Mouse (Mus musculus) E14TG2a.4 (cell line): Measurements from ENCODE around the gene Havcr2.
"Not testable (repeated sequence)": the region's sequence is repeated elsewhere in the genome, so short reads cannot be mapped to it uniquely, and the experiment has no call there.

Experiments used
- H3K27me3 ChIP-seq: 2 replicates; pipeline ENCODE4 v1.6.1; 2014; ENCODE audit warnings: low read length, control low read depth; ENCODE audit not compliant: insufficient read depth
- H3K36me3 ChIP-seq: 2 replicates; pipeline ENCODE4 v1.6.1; 2014; ENCODE audit warnings: low read length, control low read depth; ENCODE audit not compliant: insufficient read depth
- H3K4me1 ChIP-seq: replicated peaks from 2 replicates; pipeline ENCODE4 v1.6.1; 2014; ENCODE audit warnings: low read depth, low read length, control low read depth
- H3K4me3 ChIP-seq: replicated peaks from 2 replicates; pipeline ENCODE4 v1.5.1; 2014; ENCODE audit warnings: mild to moderate bottlenecking, low read length
- H3K9me3 ChIP-seq: 2 replicates; pipeline ENCODE4 v1.6.1; 2014; ENCODE audit warnings: low read length, control low read depth
- CTCF ChIP-seq: conservative IDR thresholded peaks from 2 replicates; pipeline ENCODE4 v1.5.1; 2014; ENCODE audit warnings: low read length
- NANOG ChIP-seq: IDR thresholded peaks from 2 replicates; pipeline ENCODE4 v1.6.1; 2014; ENCODE audit warnings: borderline replicate concordance, low read length, mixed read lengths
- POU5F1 ChIP-seq: IDR thresholded peaks from 2 replicates; pipeline ENCODE4 v1.6.1; 2014; ENCODE audit warnings: low read length, borderline replicate concordance

Gene Havcr2

GRCm38 (mm10) chr11:46454453-46455045 lies at the start of gene Havcr2:
TSS of gene Havcr2 (plus strand) at chr11:46454935.
- H3K36me3 ChIP-seq, result no peaks in the 10 kb centered on the region
- H3K4me1 ChIP-seq, result no peaks in the 10 kb centered on the region
- no peaks in the 10 kb centered on the region for H3K9me3 ChIP-seq
- H3K4me3 ChIP-seq, result no peak within 1 kb of the TSS
- no peaks in the 10 kb centered on the region for H3K27me3 ChIP-seq
- TF ChIP-seq CTCF (no peak), NANOG (no peak), POU5F1 (no peak)

- TF ChIP-seq CTCF, result no peak
- no peak for TF ChIP-seq POU5F1
- TF ChIP-seq NANOG, result no peak
- 0 out of 2 replicates have a peak, but pooled peaks cover 2% of the 10 kb centered on the region for H3K27me3 ChIP-seq
- no peaks in the 10 kb centered on the region for H3K36me3 ChIP-seq
- H3K9me3 ChIP-seq, result no peaks in the 10 kb centered on the region
- peaks cover 3% of the 10 kb centered on the region for H3K4me1 ChIP-seq
- H3K4me3 ChIP-seq, result no peak overlapping the region
Measured at GRCm38 (mm10) chr11:46404986-46405385, 49.7 kb upstream of the Havcr2 start.

- peaks cover 8% of the 10 kb centered on the region for H3K9me3 ChIP-seq
- peaks cover 16% of the 10 kb centered on the region for H3K4me1 ChIP-seq
- no peaks in the 10 kb centered on the region for H3K36me3 ChIP-seq
- 0 out of 2 replicates have a peak, but pooled peaks cover 2% of the 10 kb centered on the region for H3K27me3 ChIP-seq
- TF ChIP-seq POU5F1 (no peak), NANOG (no peak), CTCF (no peak)
- no peak overlapping the region for H3K4me3 ChIP-seq
Measured at GRCm38 (mm10) chr11:46406721-46407120, 48.0 kb upstream of the Havcr2 start.

GRCm38 (mm10) chr11:46410018-46410563 lies 44.6 kb upstream of the Havcr2 start:
- Histone ChIP-seq H3K36me3 (no peaks in the 10 kb centered on the region), H3K4me1 (peaks cover 16% of the 10 kb centered on the region), H3K9me3 (peaks cover 8% of the 10 kb centered on the region), H3K4me3 (no peak overlapping the region), H3K27me3 (0 out of 2 replicates have a peak, but pooled peaks cover 2% of the 10 kb centered on the region)
- TF ChIP-seq CTCF, result no peak

GRCm38 (mm10) chr11:46418438-46418837 lies 36.3 kb upstream of the Havcr2 start:
- Histone ChIP-seq H3K4me1 (peaks cover 19% of the 10 kb centered on the region), H3K36me3 (no peaks in the 10 kb centered on the region), H3K27me3 (no peaks in the 10 kb centered on the region), H3K9me3 (no peaks in the 10 kb centered on the region), H3K4me3 (no peak overlapping the region)
- no peak for TF ChIP-seq POU5F1

GRCm38 (mm10) chr11:46418860-46419259 lies 35.9 kb upstream of the Havcr2 start:
- TF ChIP-seq CTCF, result no peak
- TF ChIP-seq NANOG, result no peak
- TF ChIP-seq POU5F1, result no peak
- H3K4me1 ChIP-seq, result peaks cover 19% of the 10 kb centered on the region
- no peaks in the 10 kb centered on the region for H3K9me3 ChIP-seq
- H3K36me3 ChIP-seq, result no peaks in the 10 kb centered on the region
- H3K27me3 ChIP-seq, result no peaks in the 10 kb centered on the region
- no peak overlapping the region for H3K4me3 ChIP-seq

GRCm38 (mm10) chr11:46421086-46421888 lies 33.4 kb upstream of the Havcr2 start:
- no peaks in the 10 kb centered on the region for H3K9me3 ChIP-seq
- H3K27me3 ChIP-seq, result no peaks in the 10 kb centered on the region
- peaks cover 19% of the 10 kb centered on the region for H3K4me1 ChIP-seq
- no peaks in the 10 kb centered on the region for H3K36me3 ChIP-seq
- H3K4me3 ChIP-seq, result no peak overlapping the region
- TF ChIP-seq NANOG, result no peak

GRCm38 (mm10) chr11:46428131-46428530 lies 26.6 kb upstream of the Havcr2 start:
- not testable (repeated sequence) for H3K9me3 ChIP-seq, H3K36me3 ChIP-seq, H3K27me3 ChIP-seq, H3K4me3 ChIP-seq
- peaks cover 13% of the 10 kb centered on the region for H3K4me1 ChIP-seq

GRCm38 (mm10) chr11:46430123-46430522 lies 24.6 kb upstream of the Havcr2 start:
- H3K36me3 ChIP-seq, result no peaks in the 10 kb centered on the region
- TF ChIP-seq NANOG, result no peak
- no peak for TF ChIP-seq CTCF
- no peak for TF ChIP-seq POU5F1

More at GRCm38 (mm10) chr11:46430123-46430522, 24.6 kb upstream of the Havcr2 start:
- H3K4me3 ChIP-seq, result no peak overlapping the region
- H3K9me3 ChIP-seq, result no peaks in the 10 kb centered on the region
- no peaks in the 10 kb centered on the region for H3K27me3 ChIP-seq
- peaks cover 13% of the 10 kb centered on the region for H3K4me1 ChIP-seq
